Mouse (Mus musculus): ENCODE results near the gene Vwa8.
A peak's percentile ranks its signal among the peaks of the same experiment; 100 is the strongest.

Vwa8 gene

DNA sequence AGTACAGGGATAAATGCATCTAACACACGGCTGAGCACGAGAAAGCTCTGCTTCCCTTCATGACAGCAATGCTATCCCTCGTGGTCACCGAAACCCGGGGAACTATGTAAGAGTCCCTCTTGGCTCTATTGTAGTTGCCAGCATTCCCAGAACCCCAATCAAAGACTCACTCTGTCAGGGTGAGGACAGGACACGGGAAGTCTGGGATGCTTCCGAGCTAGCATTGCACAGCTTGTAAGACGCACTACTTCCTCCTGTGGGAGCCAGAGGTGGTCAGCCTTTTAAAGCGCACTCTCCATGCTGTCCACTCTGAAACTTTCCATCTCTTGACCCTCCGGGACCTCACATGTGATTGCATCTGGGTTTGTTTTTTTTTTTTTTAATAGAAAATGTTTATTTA, 335.2 kb downstream of the Vwa8 start:
- peak in 1 of 2 experiments; percentile 0 for DNase-seq

GRCm38 (mm10) chr14:79185018-79185685, 336.3 kb downstream of the Vwa8 start:
- no peak for DNase-seq

- DNase-seq = no peak
Observed at GRCm38 (mm10) chr14:79186976-79187375, 338.1 kb downstream of the Vwa8 start.

DNA sequence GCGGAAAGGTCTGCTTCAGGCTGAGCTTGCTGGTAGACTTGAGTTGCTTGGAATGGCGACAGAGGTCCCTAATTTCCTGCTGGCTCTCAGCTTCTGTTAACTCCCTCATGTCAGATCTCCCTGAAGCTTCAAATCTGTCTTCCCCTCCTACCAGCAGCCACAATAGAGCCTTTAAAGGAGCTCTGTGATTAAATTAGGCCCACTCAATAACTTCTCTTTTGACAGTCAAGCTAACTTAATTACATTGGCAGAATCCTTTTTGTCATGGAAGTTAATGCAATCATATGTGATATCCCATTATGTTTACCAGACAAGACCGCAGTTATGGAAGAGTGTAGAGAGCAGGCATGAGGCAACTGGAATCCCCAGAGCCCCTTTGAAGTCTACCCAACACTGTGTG, 347.9 kb downstream of the Vwa8 start:
- DNase-seq = no peak

GRCm38 (mm10) chr14:79198066-79198465, 349.2 kb downstream of the Vwa8 start:
- no peak for DNase-seq

- DNase-seq = peak in 1 of 2 experiments; percentile 14
Observed at GRCm38 (mm10) chr14:79200133-79200891, 351.5 kb downstream of the Vwa8 start.

DNA sequence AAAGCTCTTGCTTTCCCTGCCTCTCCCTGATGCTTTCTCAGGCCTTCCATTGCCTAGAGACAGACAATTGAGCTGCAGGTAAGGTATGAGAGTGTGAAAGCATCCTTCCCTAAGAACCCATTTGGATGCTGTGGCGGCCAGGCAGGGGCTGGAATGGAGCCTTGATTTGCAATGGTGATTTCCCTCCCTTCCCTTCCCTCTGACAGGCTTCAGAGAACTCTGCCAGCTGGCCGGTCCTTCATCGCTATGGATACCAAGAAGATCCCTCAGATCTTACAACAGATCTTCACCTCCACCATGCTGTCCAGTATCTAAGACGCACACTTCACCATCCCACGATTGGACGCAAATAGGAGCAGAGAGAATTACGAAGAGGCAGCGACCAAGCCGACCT, 352.0 kb downstream of the Vwa8 start:
- peak in 1 of 2 experiments; percentile 14 for DNase-seq

DNA sequence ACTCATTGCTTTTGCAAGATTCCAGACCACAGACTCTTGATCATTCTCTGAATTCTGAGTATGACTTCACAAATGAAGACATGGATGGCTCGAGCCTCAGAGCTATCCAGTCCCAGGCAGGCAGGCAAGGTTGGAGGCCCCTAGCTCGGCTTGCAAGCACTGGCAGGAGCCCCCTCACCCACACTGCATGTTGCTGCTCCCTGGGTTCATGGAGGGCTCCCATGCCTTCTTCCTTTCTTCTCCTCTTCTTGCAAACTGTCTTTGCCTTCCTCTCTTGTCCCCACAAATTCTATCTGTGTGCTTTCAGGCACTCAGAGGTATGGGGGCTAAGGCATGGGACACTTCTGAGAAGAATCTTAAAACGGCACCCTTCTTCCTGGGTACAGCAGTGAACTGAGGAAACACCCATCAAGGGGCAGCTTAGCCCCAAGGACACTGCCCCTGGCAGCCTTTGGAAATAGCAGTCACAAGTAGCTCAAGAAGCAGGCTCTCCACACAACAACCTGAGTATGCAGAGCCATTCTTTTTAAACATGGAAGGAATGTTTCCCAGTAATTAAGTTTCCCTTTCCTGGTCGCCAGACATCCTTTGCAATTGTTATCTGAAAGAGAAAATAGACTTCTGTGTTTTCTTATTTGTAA, 354.0 kb downstream of the Vwa8 start:
- no peak for DNase-seq

- peak in 1 of 2 experiments; percentile 13 for DNase-seq
Observed at GRCm38 (mm10) chr14:79203496-79204158, 354.8 kb downstream of the Vwa8 start.

DNA sequence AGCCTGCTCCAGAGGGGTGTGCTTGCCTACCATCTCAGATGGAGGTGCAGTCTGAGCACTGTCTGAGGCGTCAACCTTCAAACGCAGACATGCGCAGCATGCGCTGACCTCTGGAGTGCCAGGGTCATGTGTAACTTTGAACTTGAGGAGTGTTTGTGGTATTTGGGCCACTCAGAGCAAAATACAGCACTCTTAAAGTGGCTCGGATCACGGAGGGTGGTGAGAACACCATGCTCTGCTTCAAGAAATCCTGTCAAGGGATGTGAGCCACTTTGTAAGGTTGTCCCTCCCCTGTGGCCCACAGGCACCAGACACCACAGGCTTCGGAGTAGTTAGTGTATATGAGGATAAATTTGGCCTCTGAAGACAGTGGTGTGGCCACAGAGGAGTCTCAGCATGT, 356.0 kb downstream of the Vwa8 start:
- DNase-seq = no peak

GRCm38 (mm10) chr14:79206210-79206609, 357.4 kb downstream of the Vwa8 start:
- DNase-seq = peak; percentile 18 to 20

- no peak for DNase-seq
Observed at GRCm38 (mm10) chr14:79208468-79208867, 359.6 kb downstream of the Vwa8 start.

GRCm38 (mm10) chr14:79209813-79210212, 361.0 kb downstream of the Vwa8 start:
- DNase-seq = no peak

DNA sequence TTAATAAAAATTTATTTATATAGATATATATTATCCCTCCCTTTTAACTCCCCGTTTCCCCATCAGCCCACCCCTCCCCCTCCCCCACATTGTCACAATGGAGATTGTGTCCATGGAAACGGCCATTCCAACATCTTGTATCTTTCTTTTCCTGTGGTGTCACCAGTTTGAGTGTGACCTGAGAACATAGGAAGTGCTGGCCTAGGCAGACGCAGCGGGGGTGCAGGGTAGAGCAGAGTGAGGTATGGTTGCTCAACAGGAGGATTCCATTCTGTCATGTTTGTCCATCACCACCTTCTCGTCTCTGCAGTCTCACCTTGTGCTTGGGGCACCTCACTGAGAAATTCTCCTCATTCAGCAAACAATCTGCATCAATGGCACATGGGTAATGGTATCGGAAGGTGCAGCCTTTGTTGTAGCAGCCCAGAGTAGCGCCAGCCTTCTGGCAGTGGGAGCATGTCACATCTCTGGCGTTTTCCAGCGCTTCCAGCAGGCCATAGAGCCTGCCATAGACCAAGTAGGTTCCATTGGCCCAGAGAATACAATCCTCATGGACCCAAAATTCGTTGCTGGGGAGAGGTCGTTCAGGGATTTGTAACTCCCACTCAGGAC, 363.6 kb downstream of the Vwa8 start:
- DNase-seq = no peak

DNA sequence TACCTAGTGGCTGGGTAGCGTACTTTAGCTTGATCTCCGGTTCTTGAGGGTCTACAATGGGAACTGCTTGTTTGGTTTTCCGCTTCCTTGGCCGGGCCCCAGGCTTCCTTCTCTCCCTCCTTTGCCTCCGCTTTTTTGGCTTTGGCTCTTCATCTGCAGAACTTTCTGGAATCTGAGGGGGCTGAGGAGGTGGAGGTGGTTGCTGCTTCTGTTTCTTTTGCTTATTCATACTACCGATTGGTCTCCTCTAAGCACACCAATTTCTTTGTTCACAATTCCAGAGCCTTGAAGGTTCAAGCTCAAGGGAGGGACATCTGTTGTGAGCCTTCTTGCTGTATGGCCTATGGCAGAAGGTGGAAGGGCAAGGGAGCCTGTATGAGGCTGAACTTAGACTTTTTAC, 365.3 kb downstream of the Vwa8 start:
- no peak for DNase-seq

GRCm38 (mm10) chr14:79214660-79215249, 365.9 kb downstream of the Vwa8 start:
- DNase-seq = no peak

GRCm38 (mm10) chr14:79216366-79216765, 367.5 kb downstream of the Vwa8 start:
- no peak for DNase-seq

- DNase-seq = no peak
Observed at GRCm38 (mm10) chr14:79223431-79224036, 374.7 kb downstream of the Vwa8 start.

- DNase-seq = no peak
Observed at GRCm38 (mm10) chr14:79225458-79225857, 376.6 kb downstream of the Vwa8 start.

- no peak for DNase-seq
Observed at GRCm38 (mm10) chr14:79226056-79226455, 377.2 kb downstream of the Vwa8 start.

DNA sequence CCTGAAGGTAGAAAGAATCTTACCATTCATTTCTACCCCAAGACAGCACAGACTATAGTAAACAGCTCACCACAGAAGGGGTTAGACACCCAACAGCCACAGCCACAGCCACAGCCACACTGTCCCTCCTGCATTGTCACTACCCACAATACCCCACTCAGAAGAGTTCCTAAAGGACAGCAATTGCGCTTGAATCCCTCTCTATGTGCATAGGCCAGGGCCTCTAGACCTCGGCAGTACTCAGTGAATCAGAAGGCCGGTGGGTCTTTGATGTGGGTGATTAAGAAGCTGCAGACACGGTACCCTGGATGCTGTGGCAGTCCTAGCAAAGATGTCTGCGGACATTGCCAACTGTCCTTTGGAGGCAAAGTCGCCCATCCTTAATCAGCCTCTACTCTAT, 377.9 kb downstream of the Vwa8 start:
- no peak for DNase-seq

DNA sequence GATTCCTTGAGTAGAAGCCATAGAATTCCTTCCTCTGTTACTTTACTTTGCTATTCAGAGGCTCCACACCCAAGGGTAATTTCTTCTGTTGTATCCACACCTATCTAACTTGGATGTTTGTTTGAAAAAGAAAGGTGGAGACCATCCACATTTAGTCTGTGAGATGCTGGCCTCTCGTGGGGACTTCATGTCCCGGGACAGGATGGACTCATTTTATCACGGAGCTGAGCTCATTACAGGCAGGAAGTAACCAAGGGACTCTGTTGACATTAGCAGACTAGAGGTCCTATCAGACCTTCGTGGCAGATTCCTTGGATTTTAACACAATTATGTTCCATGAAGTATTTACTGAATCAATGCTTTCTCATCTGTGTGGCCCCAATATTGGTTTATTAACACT, 379.1 kb downstream of the Vwa8 start:
- no peak for DNase-seq

Measured in cerebellum, adult 18-20 months (tissue).